Mouse (Mus musculus) erythroblast, embryonic 14.5 days (primary cell): ENCODE data around the gene Slc22a12.

Experiments
- GATA1 ChIP-seq: IDR thresholded peaks from 2 replicates; pipeline ENCODE4 v1.6.1; 2012; ENCODE audit warnings: low read length, inconsistent platforms, mixed read lengths
- TAL1 ChIP-seq: IDR thresholded peaks from 3 replicates; pipeline ENCODE4 v1.6.1; 2012; ENCODE audit warnings: low read length, inconsistent platforms, mixed read lengths

DNA sequence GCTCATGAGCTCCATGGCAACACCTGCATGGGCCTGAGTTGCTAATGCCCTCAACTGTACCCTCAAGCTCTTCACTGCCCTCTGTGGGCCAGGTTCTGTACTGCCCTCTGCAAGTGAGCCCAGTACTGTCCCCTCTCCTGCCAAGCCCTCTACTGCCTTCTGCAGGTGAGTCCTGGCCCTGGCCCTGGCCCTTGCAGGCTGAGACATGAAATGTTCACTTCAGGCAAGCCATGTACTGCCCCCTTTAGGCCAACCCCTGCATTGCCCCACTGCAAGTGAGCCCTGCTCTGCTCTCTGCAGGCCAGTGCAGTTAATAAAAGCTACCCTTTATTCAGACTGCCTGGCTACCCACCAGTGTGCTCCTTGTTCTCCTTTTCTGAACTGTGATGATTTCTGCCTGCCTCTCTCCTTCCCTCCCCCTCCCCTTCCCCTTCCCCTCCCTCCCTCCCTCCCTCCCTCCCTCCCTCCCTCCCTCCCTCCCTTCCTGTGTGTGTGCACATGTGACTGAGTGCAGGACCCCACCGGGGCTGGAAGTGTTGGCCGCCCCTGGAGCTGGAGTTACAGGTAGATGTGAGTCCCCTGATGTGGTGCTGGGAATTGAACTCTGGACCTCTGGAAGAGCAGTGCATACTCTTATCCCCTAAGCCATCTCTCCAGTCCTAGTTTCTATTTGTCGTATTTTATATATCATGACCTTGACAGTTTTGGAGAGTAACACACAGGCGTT, 9.6 kb upstream of the Slc22a12 start:
- TF ChIP-seq GATA1: no peak
- TF ChIP-seq TAL1: no peak
